Comparison of ENCODE assay signal across 8 mouse cellular contexts in the genomic region with DNA sequence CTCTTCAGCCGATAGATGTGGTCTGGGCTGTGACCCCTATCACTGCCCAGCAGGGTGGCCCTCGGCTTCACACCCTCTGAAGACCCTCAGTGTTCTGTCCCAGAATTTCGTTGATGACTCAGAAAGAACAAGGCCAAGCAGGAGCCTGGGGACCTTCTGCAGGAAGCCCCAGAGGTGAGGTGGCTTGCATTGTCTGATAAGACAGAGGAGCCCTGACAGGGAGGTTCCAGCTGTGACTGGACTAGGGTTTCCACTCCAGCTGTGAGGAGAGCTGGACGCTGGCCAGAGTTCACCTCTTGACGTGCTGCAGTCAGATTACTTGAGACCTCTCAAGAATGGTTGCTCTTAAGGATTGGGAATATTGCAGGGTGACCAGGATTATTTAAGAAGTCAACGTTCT. TPM values are rescaled to one million over a fixed set of nuclear protein-coding genes. Genes with fewer than 3 reads are reported as not detected.
DNase-seq lines count a peak whose midpoint lies in the region; ATAC-seq lines count a peak whose summit lies in the region.

No protein-coding gene starts in this region.

- intact Hi-C loops in left cerebral cortex, postnatal 25 days (cut with DNase I), result loop anchor here (5.0 kb wide), 1 partner anchor 60 kb away; no protein-coding TSS in a partner anchor
- intact Hi-C loops in left cerebral cortex, postnatal 36 days (cut with DNase I), result loop anchor here (5.0 to 10.0 kb wide), 2 partner anchors 65 to 363 kb away; partner anchors contain the start of genes Eaf1 and Mettl6

- ATAC-seq in heart, embryonic 12.5 days (ENCODE audit: insufficient number of reproducible peaks, low FRiP score), result no peak

- H3K4me2 ChIP-seq in heart, embryonic 12.5 days, result peak overlapping the region; percentile 84

- 6% methylated on average over 6 of the region's 6 CpGs for WGBS in heart, embryonic 12.5 days
- 14% methylated on average over 6 of the region's 6 CpGs for WGBS in forebrain, embryonic 10.5 days
- 51% methylated on average over 5 of the region's 6 CpGs for WGBS in macrophage (ENCODE audit: missing documents)

- no peaks in the 10 kb centered on the region for H3K9me3 ChIP-seq in heart, embryonic 12.5 days (replicated peaks)
- H3K9me3 ChIP-seq in forebrain, embryonic 10.5 days, result no peaks in the 10 kb centered on the region

- DNase-seq in heart, adult 8-10 months (ENCODE audit: low spot score), result no peak
- DNase-seq in forebrain, embryonic 10.5 days (ENCODE audit: extremely low spot score, low spot score), result no peak
- DNase-seq in kidney, postnatal 10 days, result peak; percentile 71
- peak; percentile 17 for DNase-seq in testis, postnatal 14 days (ENCODE audit: low spot score)
- no peak for DNase-seq in left cerebral cortex, postnatal 25 days (ENCODE audit: low spot score in 2 of 2)
- no peak for DNase-seq in left cerebral cortex, postnatal 36 days (ENCODE audit: low spot score in 2 of 2)

- H3K4me1 ChIP-seq in heart, embryonic 12.5 days (replicated peaks), result peaks cover 49% of the 10 kb centered on the region
- H3K4me1 ChIP-seq in forebrain, embryonic 10.5 days, result peaks cover 63% of the 10 kb centered on the region

- H3K36me3 ChIP-seq in heart, embryonic 12.5 days, result peaks cover 29% of the 10 kb centered on the region
- peaks cover 50% of the 10 kb centered on the region for H3K36me3 ChIP-seq in forebrain, embryonic 10.5 days (replicated peaks)
- peaks cover 19% of the 10 kb centered on the region; the same call in 1 of the 2 replicates for H3K36me3 ChIP-seq in macrophage (ENCODE audit: inconsistent target)

- H3K27me3 ChIP-seq in heart, embryonic 12.5 days (replicated peaks), result no peaks in the 10 kb centered on the region
- no peaks in the 10 kb centered on the region for H3K27me3 ChIP-seq in forebrain, embryonic 10.5 days (ENCODE audit: poor library complexity, severe bottlenecking)

- H3K4me3 ChIP-seq in heart, embryonic 12.5 days, result peak overlapping the region; percentile 90
- H3K4me3 ChIP-seq in forebrain, embryonic 10.5 days, result peak overlapping the region; percentile 98
- peak overlapping the region; percentile 64 for H3K4me3 ChIP-seq in macrophage (ENCODE audit: inconsistent target)

- peaks cover 46% of the 10 kb centered on the region for H3K79me2 ChIP-seq in macrophage (ENCODE audit: inconsistent target)

- no peak overlapping the region for H3K27ac ChIP-seq in heart, embryonic 12.5 days (ENCODE audit: poor library complexity, severe bottlenecking)
- peak overlapping the region; percentile 98 for H3K27ac ChIP-seq in forebrain, embryonic 10.5 days
- peak overlapping the region; percentile 52; the same call in 1 of the 2 replicates for H3K27ac ChIP-seq in macrophage

- H3K9ac ChIP-seq in heart, embryonic 12.5 days, result peak overlapping the region; percentile 93

RNA-seq across cellular contexts. Expression of gene Nt5dc2, which starts 1.2 kb away (rescaled TPM):
- 343 and 346 TPM in 2 replicates for polyA plus RNA-seq in heart, embryonic 12.5 days (2016; fragmentation: Nextera tagmentation; extraction: Ambion mirVana)
- total RNA-seq in heart, adult 8-10 months (2022), result 10 to 100 TPM; 20.2 to 21.7 (median 21.0) TPM
- polyA plus RNA-seq in forebrain, embryonic 10.5 days (2016; fragmentation: Nextera tagmentation; extraction: Ambion mirVana), result 558 and 609 TPM in 2 replicates
- 10 to 100 TPM in 11 of 26 experiments, 1 to 10 TPM in 15; 1.8 to 37.0 (median 8.3) TPM for total RNA-seq in macrophage (2018; cell fraction: chromatin; rRNA removed)
- total RNA-seq in macrophage (2018; cell fraction: cytosol; rRNA removed), result 100 to 1,000 TPM in 5 of 26 experiments, 10 to 100 TPM in 21; 25.4 to 119 (median 52.7) TPM
- 10 to 100 TPM in 21 of 26 experiments, 1 to 10 TPM in 5; 6.5 to 49.6 (median 15.5) TPM for total RNA-seq in macrophage (2018; cell fraction: nucleus; rRNA removed)
- 64.0 to 97.6 TPM (median 77.4 TPM) in 3 replicates for polyA plus RNA-seq in macrophage (2018)
- total RNA-seq in left cerebral cortex, postnatal 25 days (2021), result 1 to 10 TPM; 3.3 to 4.1 TPM
- total RNA-seq in left cerebral cortex, postnatal 36 days (2021), result 1 to 10 TPM; 2.8 to 4.6 TPM

RNA-seq across cellular contexts. Expression of gene Smim4, which starts 3.3 kb away (rescaled TPM):
- polyA plus RNA-seq in heart, embryonic 12.5 days (2016; fragmentation: Nextera tagmentation; extraction: Ambion mirVana), result 62.6 and 68.6 TPM in 2 replicates
- 10 to 100 TPM; 63.7 to 95.7 (median 81.8) TPM for total RNA-seq in heart, adult 8-10 months (2022)
- 58.3 and 58.8 TPM in 2 replicates for polyA plus RNA-seq in forebrain, embryonic 10.5 days (2016; fragmentation: Nextera tagmentation; extraction: Ambion mirVana)
- total RNA-seq in macrophage (2018; cell fraction: chromatin; rRNA removed), result 10 to 100 TPM in 5 of 26 experiments, 1 to 10 TPM in 12, under 1 TPM in 1, not detected in 8; 0.82 to 20.9 (median 6.8) TPM
- 10 to 100 TPM; 33.4 to 98.2 (median 47.8) TPM for total RNA-seq in macrophage (2018; cell fraction: cytosol; rRNA removed)
- 10 to 100 TPM in 14 of 26 experiments, 1 to 10 TPM in 12; 2.1 to 47.5 (median 11.1) TPM for total RNA-seq in macrophage (2018; cell fraction: nucleus; rRNA removed)
- 5.9 to 64.8 TPM (median 39.9 TPM) in 3 replicates for polyA plus RNA-seq in macrophage (2018)
- total RNA-seq in left cerebral cortex, postnatal 25 days (2021), result 10 to 100 TPM; 20.4 to 28.4 TPM
- 10 to 100 TPM; 24.6 to 32.9 TPM for total RNA-seq in left cerebral cortex, postnatal 36 days (2021)

RNA-seq across cellular contexts. Expression of gene Stab1, which starts 36.4 kb away (rescaled TPM):
- 48.3 and 56.7 TPM in 2 replicates for polyA plus RNA-seq in heart, embryonic 12.5 days (2016; fragmentation: Nextera tagmentation; extraction: Ambion mirVana)
- total RNA-seq in heart, adult 8-10 months (2022), result 10 to 100 TPM; 50.1 to 64.3 (median 57.1) TPM
- 20.7 and 21.6 TPM in 2 replicates for polyA plus RNA-seq in forebrain, embryonic 10.5 days (2016; fragmentation: Nextera tagmentation; extraction: Ambion mirVana)
- total RNA-seq in macrophage (2018; cell fraction: chromatin; rRNA removed), result 1,000 to 10,000 TPM in 23 of 26 experiments, 100 to 1,000 TPM in 3; 175 to 4,782 (median 2,271) TPM
- total RNA-seq in macrophage (2018; cell fraction: cytosol; rRNA removed), result 100 to 1,000 TPM in 25 of 26 experiments, 10 to 100 TPM in 1; 91.4 to 838 (median 312) TPM
- 1,000 to 10,000 TPM in 14 of 26 experiments, 100 to 1,000 TPM in 12; 325 to 5,560 (median 1,024) TPM for total RNA-seq in macrophage (2018; cell fraction: nucleus; rRNA removed)
- polyA plus RNA-seq in macrophage (2018), result 241 to 829 TPM (median 623 TPM) in 3 replicates
- total RNA-seq in left cerebral cortex, postnatal 25 days (2021), result 10 to 100 TPM; 19.8 to 30.3 TPM
- total RNA-seq in left cerebral cortex, postnatal 36 days (2021), result 10 to 100 TPM; 22.5 to 23.5 TPM

Comparison
In these comparisons a context has a peak if more than half of its experiments do, and no peak if none do; other contexts are left out.
1. DNase-seq: peak in kidney, postnatal 10 days (single experiment) and testis, postnatal 14 days (single experiment); none in heart, adult 8-10 months (single experiment), forebrain, embryonic 10.5 days (single experiment), left cerebral cortex, postnatal 25 days (0 of 2) and left cerebral cortex, postnatal 36 days (0 of 2).
2. Peak in every context shown above with its lines, with median percentiles within 50 percentile points of each other: H3K4me3 ChIP-seq.